Mouse (Mus musculus): ENCODE results near the gene Lipn. TPM values are rescaled to one million over a fixed set of nuclear protein-coding genes. Genes with fewer than 3 reads are reported as not detected.

Gene Lipn
- polyA plus RNA-seq (2016; fragmentation: Nextera tagmentation; extraction: Ambion mirVana) = not detected in 2 replicates

GRCm38 (mm10) chr19:34066779-34067472 is at the start of gene Lipn:
Gene Lipn (plus strand): TSS chr19:34067358.
- H3K27ac ChIP-seq (replicated peaks) = no peak within 1 kb of the TSS
- H3K9me3 ChIP-seq (replicated peaks) = no peaks in the 10 kb centered on the region
- H3K36me3 ChIP-seq = no peaks in the 10 kb centered on the region
- no peaks in the 10 kb centered on the region for H3K27me3 ChIP-seq (ENCODE audit: low read depth, poor library complexity, severe bottlenecking)
- WGBS = 91% methylated on average over 9 of the region's 9 CpGs
- DNase-seq (ENCODE audit: low spot score) = no peak
- no peak within 1 kb of the TSS for H3K4me3 ChIP-seq
- no peaks in the 10 kb centered on the region for H3K4me1 ChIP-seq

DNA sequence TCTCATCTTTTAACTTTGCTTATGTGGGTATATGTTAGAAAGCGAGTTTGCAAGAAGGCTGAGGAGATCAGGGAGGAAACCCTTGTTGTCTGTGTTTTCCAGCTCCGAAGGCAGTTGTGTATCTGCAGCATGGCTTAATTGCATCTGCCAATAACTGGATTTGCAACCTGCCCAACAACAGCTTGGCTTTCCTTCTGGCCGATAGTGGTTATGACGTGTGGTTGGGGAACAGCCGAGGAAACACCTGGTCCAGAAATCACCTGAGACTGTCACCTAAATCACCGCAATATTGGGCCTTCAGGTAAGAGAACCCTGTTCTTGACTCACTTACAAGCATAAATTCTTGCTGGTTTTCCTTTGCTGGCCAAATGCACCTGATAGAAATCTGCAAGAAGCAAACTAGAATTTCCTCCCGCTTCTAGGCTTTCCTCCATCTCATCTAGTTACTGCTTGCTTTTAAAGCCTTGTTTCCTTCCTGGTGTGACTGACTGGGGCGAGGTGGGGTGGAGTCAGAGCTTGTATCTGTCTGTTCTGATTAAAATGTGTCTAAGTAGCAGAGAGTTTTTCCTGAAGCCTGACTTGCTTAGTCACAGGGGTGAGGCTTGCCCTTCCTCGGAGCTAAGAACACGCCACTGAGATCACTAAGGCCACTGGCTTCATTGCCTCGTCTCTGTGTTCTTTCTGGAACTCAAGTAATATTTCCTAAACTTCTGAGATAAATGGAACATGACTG is 45.6 kb upstream of the Lipn start:
- Histone ChIP-seq H3K4me1 (no peaks in the 10 kb centered on the region), H3K27me3 (ENCODE audit: low read depth, poor library complexity, severe bottlenecking) (no peaks in the 10 kb centered on the region), H3K36me3 (no peaks in the 10 kb centered on the region), H3K4me3 (no peak overlapping the region), H3K27ac (replicated peaks) (no peak overlapping the region), H3K9me3 (replicated peaks) (no peaks in the 10 kb centered on the region)
- no peak for DNase-seq (ENCODE audit: low spot score)
- WGBS = 89% methylated on average over 11 of the region's 11 CpGs

- no peak for DNase-seq (ENCODE audit: low spot score)
- Histone ChIP-seq H3K4me1 (no peaks in the 10 kb centered on the region), H3K9me3 (replicated peaks) (no peaks in the 10 kb centered on the region), H3K27ac (replicated peaks) (no peak overlapping the region), H3K36me3 (no peaks in the 10 kb centered on the region), H3K27me3 (ENCODE audit: low read depth, poor library complexity, severe bottlenecking) (no peaks in the 10 kb centered on the region), H3K4me3 (no peak overlapping the region)
- 55% methylated on average over 3 of the region's 3 CpGs for WGBS
Measured at GRCm38 (mm10) chr19:34022759-34023158, 44.4 kb upstream of the Lipn start.

DNA sequence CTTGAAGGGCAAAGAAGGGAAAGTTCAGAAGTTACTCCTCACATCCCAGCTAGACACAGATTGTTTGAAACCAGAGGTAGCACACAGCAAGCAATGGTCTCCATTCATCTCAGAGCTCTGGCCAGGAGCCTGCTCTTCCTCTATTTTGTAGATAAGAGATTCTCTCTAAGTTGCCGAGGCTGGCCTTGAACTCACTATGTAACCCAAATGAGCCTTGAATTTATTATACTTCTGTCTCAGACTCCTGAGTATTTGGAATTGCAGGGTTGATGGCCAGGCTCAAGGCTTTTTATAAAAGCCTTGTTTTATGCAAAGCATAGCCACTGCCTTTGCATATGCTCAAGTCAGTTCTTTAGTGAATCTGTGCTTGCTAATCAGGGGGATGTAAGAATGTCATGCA is 27.4 kb upstream of the Lipn start:
- no peaks in the 10 kb centered on the region for H3K36me3 ChIP-seq
- no peaks in the 10 kb centered on the region for H3K4me1 ChIP-seq
- H3K27me3 ChIP-seq (ENCODE audit: low read depth, poor library complexity, severe bottlenecking) = no peaks in the 10 kb centered on the region
- WGBS = 93% methylated on average over 1 of the region's 1 CpGs
- H3K4me3 ChIP-seq = no peak overlapping the region
- no peak for DNase-seq (ENCODE audit: low spot score)
- H3K27ac ChIP-seq (replicated peaks) = no peak overlapping the region
- H3K9me3 ChIP-seq (replicated peaks) = no peaks in the 10 kb centered on the region

GRCm38 (mm10) chr19:34043008-34043407 is 24.1 kb upstream of the Lipn start:
- Histone ChIP-seq H3K36me3 (no peaks in the 10 kb centered on the region), H3K4me3 (no peak overlapping the region), H3K9me3 (replicated peaks) (no peaks in the 10 kb centered on the region), H3K4me1 (no peaks in the 10 kb centered on the region), H3K27me3 (ENCODE audit: low read depth, poor library complexity, severe bottlenecking) (no peaks in the 10 kb centered on the region), H3K27ac (replicated peaks) (no peak overlapping the region)
- WGBS = 78% methylated on average over 6 of the region's 6 CpGs
- DNase-seq (ENCODE audit: low spot score) = no peak

- Histone ChIP-seq H3K27me3 (ENCODE audit: low read depth, poor library complexity, severe bottlenecking) (no peaks in the 10 kb centered on the region), H3K27ac (replicated peaks) (no peak overlapping the region), H3K9me3 (replicated peaks) (no peaks in the 10 kb centered on the region), H3K4me3 (no peak overlapping the region), H3K36me3 (no peaks in the 10 kb centered on the region), H3K4me1 (no peaks in the 10 kb centered on the region)
- no peak for DNase-seq (ENCODE audit: low spot score)
- 96% methylated on average over 3 of the region's 3 CpGs for WGBS
Measured at GRCm38 (mm10) chr19:34049371-34050039, 17.7 kb upstream of the Lipn start.

GRCm38 (mm10) chr19:34051502-34051901 is 15.7 kb upstream of the Lipn start:
- no peaks in the 10 kb centered on the region for H3K36me3 ChIP-seq
- WGBS = 90% methylated on average over 3 of the region's 3 CpGs
- DNase-seq (ENCODE audit: low spot score) = no peak

DNA sequence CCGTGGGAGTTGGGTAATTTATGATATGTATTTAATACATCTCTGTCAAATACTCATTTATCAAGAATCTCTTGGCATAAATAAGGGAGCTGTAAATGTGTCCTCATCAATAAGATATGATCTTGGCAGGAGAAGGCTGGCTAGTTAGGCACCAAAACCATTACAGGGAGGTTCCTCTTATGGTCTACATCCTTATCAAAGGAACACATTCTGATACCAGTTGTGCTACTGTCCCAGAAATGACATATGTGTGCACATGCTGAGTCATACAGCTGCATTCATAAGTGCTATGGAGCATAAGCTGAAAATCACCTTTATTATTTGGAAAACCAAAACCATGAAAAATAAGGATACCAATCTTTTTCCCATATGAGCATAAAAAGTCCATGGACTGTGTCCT is 3.6 kb upstream of the Lipn start:
- 68% methylated on average over 1 of the region's 1 CpGs for WGBS
- no peaks in the 10 kb centered on the region for H3K9me3 ChIP-seq (replicated peaks)
- no peak overlapping the region for H3K4me3 ChIP-seq
- H3K36me3 ChIP-seq = no peaks in the 10 kb centered on the region
- no peaks in the 10 kb centered on the region for H3K4me1 ChIP-seq
- no peak for DNase-seq (ENCODE audit: low spot score)
- no peak overlapping the region for H3K27ac ChIP-seq (replicated peaks)
- no peaks in the 10 kb centered on the region for H3K27me3 ChIP-seq (ENCODE audit: low read depth, poor library complexity, severe bottlenecking)

More at GRCm38 (mm10) chr19:34051502-34051901, 15.7 kb upstream of the Lipn start:
- H3K9me3 ChIP-seq (replicated peaks) = no peaks in the 10 kb centered on the region
- no peak overlapping the region for H3K4me3 ChIP-seq
- no peaks in the 10 kb centered on the region for H3K27me3 ChIP-seq (ENCODE audit: low read depth, poor library complexity, severe bottlenecking)
- no peak overlapping the region for H3K27ac ChIP-seq (replicated peaks)
- no peaks in the 10 kb centered on the region for H3K4me1 ChIP-seq

DNA sequence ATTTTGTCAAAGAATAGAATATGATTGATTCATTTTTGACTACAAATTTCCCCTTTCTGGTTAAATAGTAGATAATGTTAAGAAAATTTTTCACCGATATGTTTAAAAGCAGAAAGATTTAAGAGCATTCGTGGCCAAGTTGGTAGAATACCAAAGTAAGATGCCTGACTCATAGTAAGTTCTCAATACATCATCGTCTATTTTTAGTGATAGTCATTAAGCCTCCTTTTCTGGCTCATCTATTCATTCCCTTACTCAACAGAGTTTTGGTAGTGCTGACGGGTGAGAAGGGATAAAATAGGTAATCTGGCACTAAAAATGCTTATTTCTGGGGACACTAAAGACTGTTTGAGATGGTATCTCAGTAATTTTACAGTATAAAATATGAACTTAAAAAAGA is 3.1 kb upstream of the Lipn start:
- DNase-seq (ENCODE audit: low spot score) = no peak

DNA sequence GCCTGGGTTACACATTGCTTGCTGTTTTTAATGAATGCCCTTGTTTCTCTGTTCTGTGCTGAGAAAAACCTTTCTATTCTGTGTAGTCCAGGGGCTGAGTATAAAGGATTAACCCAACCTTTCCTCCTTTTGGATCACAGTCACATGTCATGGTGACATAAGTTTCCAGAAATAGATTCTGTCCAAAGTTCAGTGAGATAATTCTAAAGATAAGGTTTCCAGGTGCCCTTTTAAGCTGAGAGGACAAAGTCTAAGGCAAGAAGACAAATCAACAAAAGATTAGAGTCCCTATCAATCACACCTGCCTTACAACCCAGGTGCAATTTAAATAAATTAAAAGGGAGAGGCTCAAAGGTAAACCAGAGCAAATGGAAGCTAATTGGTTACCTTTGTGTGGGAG is 7.1 kb downstream of the Lipn start:
- Histone ChIP-seq H3K4me3 (no peak overlapping the region), H3K27me3 (ENCODE audit: low read depth, poor library complexity, severe bottlenecking) (no peaks in the 10 kb centered on the region), H3K27ac (replicated peaks) (no peak overlapping the region), H3K36me3 (no peaks in the 10 kb centered on the region), H3K9me3 (replicated peaks) (no peaks in the 10 kb centered on the region), H3K4me1 (no peaks in the 10 kb centered on the region)
- no peak for DNase-seq (ENCODE audit: low spot score)

More for the DNA sequence above, 3.1 kb upstream of the Lipn start:
- no peaks in the 10 kb centered on the region for H3K36me3 ChIP-seq
- no peaks in the 10 kb centered on the region for H3K27me3 ChIP-seq (ENCODE audit: low read depth, poor library complexity, severe bottlenecking)
- 89% methylated on average over 4 of the region's 4 CpGs for WGBS
- H3K9me3 ChIP-seq (replicated peaks) = no peaks in the 10 kb centered on the region
- no peaks in the 10 kb centered on the region for H3K4me1 ChIP-seq
- H3K4me3 ChIP-seq = no peak overlapping the region
- H3K27ac ChIP-seq (replicated peaks) = no peak overlapping the region

DNA sequence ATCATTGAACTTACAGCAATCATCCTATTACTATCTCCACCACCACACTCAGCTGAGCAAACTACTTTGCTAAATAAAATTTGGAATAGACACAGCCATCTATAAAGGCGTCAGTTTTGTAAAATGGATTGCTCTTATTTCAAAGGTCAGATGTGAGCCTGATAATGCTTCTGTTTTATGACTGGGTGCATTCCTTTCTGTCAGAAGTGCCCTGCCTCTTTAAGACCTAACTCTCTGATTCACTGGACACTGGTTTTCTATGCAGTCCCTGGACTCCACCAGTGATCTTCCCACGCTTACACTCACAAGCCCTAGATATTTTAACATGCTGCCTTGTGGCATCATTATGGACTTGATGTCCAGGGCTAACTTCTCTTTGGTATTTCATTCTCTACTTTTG is 11.0 kb downstream of the Lipn start:
- WGBS = 94% methylated on average over 2 of the region's 2 CpGs
- Histone ChIP-seq H3K27me3 (ENCODE audit: low read depth, poor library complexity, severe bottlenecking) (no peaks in the 10 kb centered on the region), H3K9me3 (replicated peaks) (no peaks in the 10 kb centered on the region), H3K36me3 (no peaks in the 10 kb centered on the region), H3K27ac (replicated peaks) (no peak overlapping the region), H3K4me3 (no peak overlapping the region), H3K4me1 (no peaks in the 10 kb centered on the region)
- no peak for DNase-seq (ENCODE audit: low spot score)

GRCm38 (mm10) chr19:34089011-34089680 is 22.0 kb downstream of the Lipn start:
- Histone ChIP-seq H3K27me3 (ENCODE audit: low read depth, poor library complexity, severe bottlenecking) (no peaks in the 10 kb centered on the region), H3K36me3 (no peaks in the 10 kb centered on the region), H3K4me3 (no peak overlapping the region), H3K27ac (replicated peaks) (no peak overlapping the region), H3K9me3 (replicated peaks) (no peaks in the 10 kb centered on the region), H3K4me1 (no peaks in the 10 kb centered on the region)
- 79% methylated on average over 3 of the region's 3 CpGs for WGBS
- DNase-seq (ENCODE audit: low spot score) = no peak

Measured in midbrain, embryonic 10.5 days (tissue).